Mouse (Mus musculus) mouse embryonic stem cell (cell line): Measurements from ENCODE around the gene 1500009C09Rik.
"Not testable (repeated sequence)": the region's sequence is repeated elsewhere in the genome, so short reads cannot be mapped to it uniquely, and the experiment has no call there.

ENCODE experiments used
- in situ Hi-C, 2 experiments: fragments of 300-500 bp; cut with MboI; formaldehyde crosslinking; loops; 1 replicate in 1 of 2; 3 replicates in 1 of 2; pipeline ENCODE4 v1.14.3; 2019 to 2020; ENCODE audit warnings: low sequenced_read_pairs in 2 of 2, low pct_unique_long_range_greater_than_20kb in 1 of 2, mixed read lengths in 1 of 2; ENCODE audit not compliant: unreplicated experiment in 1 of 2

The 1500009C09Rik gene

GRCm38 (mm10) chr15:82232651-82233050, 19.5 kb upstream of the 1500009C09Rik start:
- in situ Hi-C loops: loop anchor here in 1 of 2 experiments (10.0 kb wide), 1 partner anchor 98 kb away; no protein-coding TSS in a partner anchor

GRCm38 (mm10) chr15:82235661-82236060, 16.5 kb upstream of the 1500009C09Rik start:
- in situ Hi-C loops: loop anchor here in 1 of 2 experiments (10.0 kb wide), 1 partner anchor 101 kb away; no protein-coding TSS in a partner anchor

- in situ Hi-C loops: loop anchor here in 1 of 2 experiments (10.0 kb wide), 1 partner anchor 102 kb away; no protein-coding TSS in a partner anchor
Observed at GRCm38 (mm10) chr15:82236565-82236964, 15.6 kb upstream of the 1500009C09Rik start.

- in situ Hi-C loops: no loop called here
Observed at GRCm38 (mm10) chr15:82243311-82243710, 8.9 kb upstream of the 1500009C09Rik start.

- in situ Hi-C loops: no loop called here
Observed at GRCm38 (mm10) chr15:82243742-82244114, 8.5 kb upstream of the 1500009C09Rik start.

GRCm38 (mm10) chr15:82244115-82244804, 7.9 kb upstream of the 1500009C09Rik start, which contains the start of gene Cenpm:
TSS of gene Cenpm (minus strand) at chr15:82244748.
- in situ Hi-C loops: no loop called here

GRCm38 (mm10) chr15:82244805-82245161, 7.4 kb upstream of the 1500009C09Rik start:
- in situ Hi-C loops: not testable (repeated sequence)

GRCm38 (mm10) chr15:82247131-82247776, 4.9 kb upstream of the 1500009C09Rik start:
- in situ Hi-C loops: no loop called here

- in situ Hi-C loops: no loop called here
Observed at GRCm38 (mm10) chr15:82251579-82251978, 618 bp upstream of the 1500009C09Rik start.

- in situ Hi-C loops: no loop called here
Observed at GRCm38 (mm10) chr15:82255248-82255647, 3.1 kb downstream of the 1500009C09Rik start.

GRCm38 (mm10) chr15:82255944-82256383, 3.8 kb downstream of the 1500009C09Rik start:
- in situ Hi-C loops: no loop called here

- in situ Hi-C loops: no loop called here
Observed at GRCm38 (mm10) chr15:82259510-82259909, 7.3 kb downstream of the 1500009C09Rik start.

- in situ Hi-C loops: loop anchor here in 1 of 2 experiments (10.0 kb wide), 1 partner anchor 778 kb away; no protein-coding TSS in a partner anchor
Observed at GRCm38 (mm10) chr15:82266356-82266755, 14.2 kb downstream of the 1500009C09Rik start.

- in situ Hi-C loops: loop anchor here in 1 of 2 experiments (10.0 kb wide), 1 partner anchor 777 kb away; no protein-coding TSS in a partner anchor
Observed at GRCm38 (mm10) chr15:82268185-82268584, 16.0 kb downstream of the 1500009C09Rik start.

GRCm38 (mm10) chr15:82268783-82269182, 16.6 kb downstream of the 1500009C09Rik start:
- in situ Hi-C loops: loop anchor here in 1 of 2 experiments (10.0 kb wide), 1 partner anchor 776 kb away; no protein-coding TSS in a partner anchor

- in situ Hi-C loops: no loop called here
Observed at GRCm38 (mm10) chr15:82271201-82271600, 19.0 kb downstream of the 1500009C09Rik start.

- in situ Hi-C loops: no loop called here
Observed at GRCm38 (mm10) chr15:82272295-82272694, 20.1 kb downstream of the 1500009C09Rik start.

GRCm38 (mm10) chr15:82274593-82274926, 22.4 kb downstream of the 1500009C09Rik start, which contains the start of gene Sept3:
TSS of gene Sept3 (plus strand) at chr15:82274893.
- in situ Hi-C loops: no loop called here
